In genomic region chr7:98156280-98156665, GRCm38 (mm10) we compare ENCODE assay signal across 13 mouse cellular contexts. TPM values are rescaled to one million over a fixed set of nuclear protein-coding genes. Genes with fewer than 3 reads are reported as not detected.
A peak's percentile ranks its signal among the peaks of the same experiment; 100 is the strongest.
DNase-seq lines count a peak whose midpoint lies in the region; ATAC-seq lines count a peak whose summit lies in the region.
"Had no signal": no experiment of that assay in that cellular context is flagged by ENCODE, and none has a peak within 500 bp of the region (broad histone marks: within the 10 kb centered on the region; RNA-seq: fewer than 3 reads in every experiment).

No protein-coding gene starts in this region.

- no peak for DNase-seq in forebrain, embryonic 11.5 days (ENCODE audit: low spot score)
- no peak for DNase-seq in kidney, postnatal 14 days
- peak; percentile 57 for DNase-seq in ovary, postnatal 36 days (ENCODE audit: low spot score)
- no peak for DNase-seq in ovary, postnatal 10 days (ENCODE audit: low spot score)
- no peak for DNase-seq in layer of hippocampus, postnatal 25 days (ENCODE audit: extremely low spot score in 1 of 2, low spot score in 1 of 2)
- DNase-seq in right cerebral cortex, adult 18-20 months: no peak

- H3K4me1 ChIP-seq in forebrain, embryonic 13.5 days: peaks cover 24% of the 10 kb centered on the region; the same call in 1 of the 2 replicates
- no peaks in the 10 kb centered on the region for H3K4me1 ChIP-seq in forebrain, embryonic 11.5 days (replicated peaks; ENCODE audit: control insufficient read depth, insufficient read depth, low read length)
- peaks cover 47% of the 10 kb centered on the region for H3K4me1 ChIP-seq in kidney, embryonic 16.5 days (ENCODE audit: insufficient read depth, low read length)

- peak overlapping the region; percentile 19; the same call in 1 of the 2 replicates for H3K27ac ChIP-seq in forebrain, embryonic 13.5 days
- H3K27ac ChIP-seq in forebrain, embryonic 11.5 days (ENCODE audit: low read depth, low read length): no peak overlapping the region
- H3K27ac ChIP-seq in kidney, embryonic 16.5 days (ENCODE audit: low read length): peak overlapping the region; percentile 57
- H3K27ac ChIP-seq: gastrocnemius, adult 2 months; limb, embryonic 12.5 days had no signal

- 0 out of 2 replicates have a peak overlapping the region, but pooled peaks have one; percentile 7 for H3K9ac ChIP-seq in forebrain, embryonic 13.5 days
- no peak overlapping the region for H3K9ac ChIP-seq in forebrain, embryonic 11.5 days (ENCODE audit: low read length)
- no peak overlapping the region; the same call in 1 of the 2 replicates for H3K9ac ChIP-seq in kidney, embryonic 16.5 days (replicated peaks; ENCODE audit: low read length)
- H3K9ac ChIP-seq: limb, embryonic 12.5 days; stomach, embryonic 15.5 days had no signal

- no peak for ATAC-seq in forebrain, embryonic 13.5 days
- no peak for ATAC-seq in forebrain, embryonic 11.5 days (replicated peaks; ENCODE audit: low FRiP score)
- no peak for ATAC-seq in kidney, embryonic 16.5 days (ENCODE audit: low FRiP score, low TSS enrichment)

- H3K4me3 ChIP-seq in forebrain, embryonic 13.5 days: no peak overlapping the region
- no peak overlapping the region for H3K4me3 ChIP-seq in forebrain, embryonic 11.5 days (ENCODE audit: low read depth, low read length)
- H3K4me3 ChIP-seq in kidney, embryonic 16.5 days (ENCODE audit: low read length): no peak overlapping the region
- H3K4me3 ChIP-seq: gastrocnemius, adult 2 months; limb, embryonic 12.5 days; stomach, embryonic 15.5 days had no signal

- H3K36me3 ChIP-seq in forebrain, embryonic 13.5 days (ENCODE audit: poor library complexity, severe bottlenecking): no peaks in the 10 kb centered on the region
- no peaks in the 10 kb centered on the region for H3K36me3 ChIP-seq in forebrain, embryonic 11.5 days (ENCODE audit: control insufficient read depth, insufficient read depth, low read length)
- H3K36me3 ChIP-seq in kidney, embryonic 16.5 days (ENCODE audit: insufficient read depth, low read length): no peaks in the 10 kb centered on the region
- H3K36me3 ChIP-seq: limb, embryonic 12.5 days; stomach, embryonic 15.5 days had no signal

- WGBS in forebrain, embryonic 13.5 days: 50% methylated on average over 2 of the region's 3 CpGs
- 78% methylated on average over 3 of the region's 3 CpGs for WGBS in forebrain, embryonic 11.5 days
- 59% methylated on average over 3 of the region's 3 CpGs for WGBS in kidney, embryonic 16.5 days

- H3K4me2 ChIP-seq in forebrain, embryonic 13.5 days: no peak overlapping the region
- no peak overlapping the region for H3K4me2 ChIP-seq in forebrain, embryonic 11.5 days (ENCODE audit: low read depth, low read length, severe bottlenecking)
- H3K4me2 ChIP-seq in kidney, embryonic 16.5 days (replicated peaks; ENCODE audit: low read depth, low read length): no peak overlapping the region
- H3K4me2 ChIP-seq: limb, embryonic 12.5 days; stomach, embryonic 15.5 days had no signal

- 0 out of 2 replicates have a peak, but pooled peaks cover 4% of the 10 kb centered on the region for H3K27me3 ChIP-seq in forebrain, embryonic 13.5 days
- no peaks in the 10 kb centered on the region for H3K27me3 ChIP-seq in forebrain, embryonic 11.5 days (ENCODE audit: control insufficient read depth, insufficient read depth, low read length)
- H3K27me3 ChIP-seq in kidney, embryonic 16.5 days (ENCODE audit: insufficient read depth, low read length): no peaks in the 10 kb centered on the region
- H3K27me3 ChIP-seq: Patski; stomach, embryonic 15.5 days had no signal

- no peaks in the 10 kb centered on the region for H3K9me3 ChIP-seq in forebrain, embryonic 13.5 days (replicated peaks)
- H3K9me3 ChIP-seq in forebrain, embryonic 11.5 days (ENCODE audit: control insufficient read depth, low read length): no peaks in the 10 kb centered on the region
- H3K9me3 ChIP-seq in kidney, embryonic 16.5 days (ENCODE audit: low read length): no peaks in the 10 kb centered on the region
- H3K9me3 ChIP-seq: limb, embryonic 12.5 days; stomach, embryonic 15.5 days had no signal

RNA-seq across cellular contexts. Expression of gene Omp, which starts 11.0 kb away (rescaled TPM):
- polyA plus RNA-seq in forebrain, embryonic 13.5 days (2015; fragmentation: Nextera tagmentation; extraction: Ambion mirVana): 0.42 and 0.52 TPM in 2 replicates
- 0.32 TPM in 1 of 2 replicates, not detected in the other for polyA plus RNA-seq in forebrain, embryonic 11.5 days (2014; fragmentation: Nextera tagmentation; extraction: Ambion mirVana)
- 0.49 and 0.81 TPM in 2 replicates for polyA plus RNA-seq in kidney, embryonic 16.5 days (2015; fragmentation: Nextera tagmentation; extraction: Ambion mirVana)
- total RNA-seq in layer of hippocampus, postnatal 25 days (2021): 1 to 10 TPM; 1.0 to 1.4 TPM
- polyA plus RNA-seq: inflammation-experienced regulatory T-cells, adult 6 months had no signal

RNA-seq across cellular contexts. Expression of gene Capn5, which starts 21.8 kb away (rescaled TPM):
- polyA plus RNA-seq in forebrain, embryonic 13.5 days (2015; fragmentation: Nextera tagmentation; extraction: Ambion mirVana): 9.3 and 10.0 TPM in 2 replicates
- polyA plus RNA-seq in forebrain, embryonic 11.5 days (2014; fragmentation: Nextera tagmentation; extraction: Ambion mirVana): 5.8 and 6.1 TPM in 2 replicates
- polyA plus RNA-seq in kidney, embryonic 16.5 days (2015; fragmentation: Nextera tagmentation; extraction: Ambion mirVana): 17.4 and 19.5 TPM in 2 replicates
- 10 to 100 TPM; 45.4 to 50.8 TPM for total RNA-seq in layer of hippocampus, postnatal 25 days (2021)

RNA-seq across cellular contexts. Expression of gene Myo7a, which starts 36.9 kb away (rescaled TPM):
- 11.8 and 14.2 TPM in 2 replicates for polyA plus RNA-seq in forebrain, embryonic 13.5 days (2015; fragmentation: Nextera tagmentation; extraction: Ambion mirVana)
- 18.1 and 19.1 TPM in 2 replicates for polyA plus RNA-seq in forebrain, embryonic 11.5 days (2014; fragmentation: Nextera tagmentation; extraction: Ambion mirVana)
- 15.2 and 18.5 TPM in 2 replicates for polyA plus RNA-seq in kidney, embryonic 16.5 days (2015; fragmentation: Nextera tagmentation; extraction: Ambion mirVana)
- total RNA-seq in layer of hippocampus, postnatal 25 days (2021): 10 to 100 TPM in 1 of 2 experiments, 1 to 10 TPM in 1; 8.6 to 12.1 TPM

RNA-seq across cellular contexts. Expression of gene B3gnt6, which starts 43.0 kb away (rescaled TPM):
- polyA plus RNA-seq in forebrain, embryonic 13.5 days (2015; fragmentation: Nextera tagmentation; extraction: Ambion mirVana): 0.09 and 0.12 TPM in 2 replicates
- not detected in 2 replicates for polyA plus RNA-seq in forebrain, embryonic 11.5 days (2014; fragmentation: Nextera tagmentation; extraction: Ambion mirVana)
- 0.06 and 0.09 TPM in 2 replicates for polyA plus RNA-seq in kidney, embryonic 16.5 days (2015; fragmentation: Nextera tagmentation; extraction: Ambion mirVana)
- total RNA-seq in layer of hippocampus, postnatal 25 days (2021): not detected
- total RNA-seq: gastrocnemius, adult 2 months had no signal
- polyA plus RNA-seq: limb, embryonic 12.5 days had no signal
